Mouse (Mus musculus) kidney, embryonic 15.5 days (tissue): ENCODE measurements at regions not wholly inside any gene's neighbourhood (a gene's known extent, or its start where the extent isn't known, plus 50 kb on each side); places are given as distances from the start of the nearest gene placed in this dataset.

ENCODE experiments used
- ATAC-seq: fragments of 200-750 bp; cut with Nextera tagmentation; replicated peaks from 2 replicates; pipeline ENCODE4 v1.8.0; 2017; ENCODE audit warnings: moderate TSS enrichment; ENCODE audit not compliant: low FRiP score
- H3K27ac ChIP-seq: fragments of 300-500 bp; sonication (generic); 2 replicates; pipeline ENCODE4 v1.5.1; 2015; ENCODE audit warnings: mild to moderate bottlenecking, inconsistent platforms
- H3K27me3 ChIP-seq: fragments of 300-500 bp; sonication (generic); 2 replicates; pipeline ENCODE4 v1.6.1; 2015; ENCODE audit warnings: inconsistent platforms
- H3K36me3 ChIP-seq: fragments of 300-500 bp; sonication (generic); 2 replicates; pipeline ENCODE4 v1.6.1; 2015; ENCODE audit warnings: inconsistent platforms
- H3K4me1 ChIP-seq: fragments of 300-500 bp; sonication (generic); 2 replicates; pipeline ENCODE4 v1.6.1; 2015; ENCODE audit warnings: inconsistent platforms
- H3K4me2 ChIP-seq: fragments of 300-500 bp; sonication (generic); 2 replicates; pipeline ENCODE4 v1.6.1; 2015; ENCODE audit warnings: moderate library complexity, mild to moderate bottlenecking, inconsistent platforms
- H3K4me3 ChIP-seq: fragments of 300-500 bp; sonication (generic); replicated peaks from 2 replicates; pipeline ENCODE4 v1.5.1; 2015; ENCODE audit warnings: mild to moderate bottlenecking, inconsistent platforms
- H3K9ac ChIP-seq: fragments of 300-500 bp; sonication (generic); 2 replicates; pipeline ENCODE4 v1.6.1; 2015; ENCODE audit warnings: mild to moderate bottlenecking, inconsistent platforms
- H3K9me3 ChIP-seq: fragments of 300-500 bp; sonication (generic); replicated peaks from 2 replicates; pipeline ENCODE4 v1.6.1; 2016; ENCODE audit warnings: inconsistent platforms
- WGBS: fragments of 180-500 bp; shearing (Covaris S2); methylation state at CpG from one replicate; pipeline ENCODE4 v1.1.7; 2015; ENCODE audit warnings: mixed read lengths; 5-methylcytosine and 5-hydroxymethylcytosine counted together

GRCm38 (mm10) chr14:97557888-97558287 lies 611.7 kb downstream of the Dach1 start:
- Histone ChIP-seq H3K9me3 (no peaks in the 10 kb centered on the region), H3K9ac (no peak overlapping the region), H3K4me3 (no peak overlapping the region), H3K27me3 (no peaks in the 10 kb centered on the region), H3K4me2 (no peak overlapping the region), H3K36me3 (no peaks in the 10 kb centered on the region), H3K4me1 (no peaks in the 10 kb centered on the region), H3K27ac (no peak overlapping the region)
- no peak for ATAC-seq
- 67% methylated on average over 1 of the region's 1 CpGs for WGBS

DNA sequence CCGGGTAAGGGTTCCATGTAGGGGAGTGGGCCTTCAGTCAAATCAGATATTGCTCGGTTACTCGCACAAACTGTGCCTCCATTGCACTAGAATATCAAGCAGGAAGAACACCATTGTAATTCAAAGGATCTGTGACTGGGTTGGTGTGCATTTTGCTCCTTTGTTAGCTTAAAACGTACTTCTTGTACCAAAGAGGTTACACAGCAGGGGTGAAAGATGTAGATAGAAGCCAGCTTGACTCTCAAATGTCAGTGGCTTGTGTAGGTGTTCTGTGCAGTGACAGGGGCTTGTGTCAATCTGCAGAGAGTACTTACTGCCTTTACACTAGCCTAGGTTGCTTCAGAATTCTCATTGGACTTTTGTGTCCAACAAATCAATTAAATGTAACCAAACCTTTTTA lies 623.3 kb downstream of the Dach1 start:
- Histone ChIP-seq H3K9me3 (no peaks in the 10 kb centered on the region), H3K4me1 (no peaks in the 10 kb centered on the region), H3K4me3 (no peak overlapping the region), H3K27ac (no peak overlapping the region), H3K27me3 (no peaks in the 10 kb centered on the region), H3K4me2 (no peak overlapping the region), H3K9ac (no peak overlapping the region), H3K36me3 (no peaks in the 10 kb centered on the region)
- ATAC-seq, result no peak
- WGBS, result 87% methylated on average over 4 of the region's 4 CpGs

DNA sequence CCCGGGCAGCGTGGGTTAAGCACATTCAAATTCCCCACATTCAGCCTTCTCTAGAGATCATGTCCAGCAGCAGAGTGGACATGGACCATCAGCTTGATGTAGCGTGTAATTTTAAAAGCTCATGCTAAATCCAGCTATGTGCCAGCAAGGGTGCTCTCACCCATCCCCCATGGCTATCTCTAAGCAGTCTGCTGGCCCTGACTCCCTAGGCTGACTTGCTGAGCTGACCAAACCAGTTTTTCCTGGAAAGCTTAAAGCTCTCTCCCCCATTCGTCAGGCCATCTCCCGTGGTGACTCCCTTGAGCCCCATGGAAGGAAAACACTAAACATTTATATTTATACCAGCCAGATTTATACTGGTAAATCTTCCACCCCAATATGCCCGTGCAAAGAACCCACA lies 625.3 kb downstream of the Dach1 start:
- Histone ChIP-seq H3K27me3 (no peaks in the 10 kb centered on the region), H3K9me3 (no peaks in the 10 kb centered on the region), H3K27ac (peak overlapping the region; percentile 34; the same call in 1 of the 2 replicates), H3K36me3 (no peaks in the 10 kb centered on the region), H3K4me2 (no peak overlapping the region), H3K9ac (no peak overlapping the region), H3K4me3 (no peak overlapping the region), H3K4me1 (no peaks in the 10 kb centered on the region)
- WGBS, result 66% methylated on average over 6 of the region's 6 CpGs
- peak; percentile 88 for ATAC-seq

GRCm38 (mm10) chr14:97537012-97537411 lies 632.6 kb downstream of the Dach1 start:
- Histone ChIP-seq H3K36me3 (no peaks in the 10 kb centered on the region), H3K9me3 (no peaks in the 10 kb centered on the region; the same call in 1 of the 2 replicates), H3K27me3 (no peaks in the 10 kb centered on the region), H3K27ac (no peak overlapping the region), H3K4me1 (no peaks in the 10 kb centered on the region), H3K4me2 (no peak overlapping the region), H3K9ac (no peak overlapping the region), H3K4me3 (no peak overlapping the region)
- WGBS, result 81% methylated on average over 5 of the region's 5 CpGs
- no peak for ATAC-seq

DNA sequence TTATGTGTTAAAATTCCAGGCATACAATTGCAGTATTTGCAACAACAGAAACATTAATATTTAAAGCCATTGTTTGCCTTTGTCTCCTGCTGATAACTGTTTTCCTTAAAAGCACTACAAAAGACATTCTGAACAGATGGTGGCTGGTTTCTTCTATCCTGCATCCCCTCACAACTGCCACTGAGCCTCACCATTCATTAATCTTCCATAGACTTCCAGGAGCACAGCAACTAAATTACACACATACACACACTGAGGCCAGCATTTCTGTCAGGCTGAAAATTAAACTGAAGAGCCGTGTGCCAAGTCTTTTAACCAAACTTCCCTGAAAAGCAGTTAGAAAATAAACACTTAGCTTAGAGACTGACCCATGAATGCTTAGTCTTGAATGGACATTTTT lies 658.2 kb downstream of the Dach1 start:
- WGBS, result 27% methylated on average over 1 of the region's 1 CpGs
- H3K27me3 ChIP-seq, result no peaks in the 10 kb centered on the region
- H3K36me3 ChIP-seq, result no peaks in the 10 kb centered on the region
- no peaks in the 10 kb centered on the region for H3K4me1 ChIP-seq
- H3K4me2 ChIP-seq, result no peak overlapping the region
- ATAC-seq, result no peak
- no peak overlapping the region for H3K9ac ChIP-seq
- no peak overlapping the region for H3K27ac ChIP-seq
- H3K4me3 ChIP-seq, result no peak overlapping the region
- H3K9me3 ChIP-seq, result no peaks in the 10 kb centered on the region

- Histone ChIP-seq H3K9ac (no peak overlapping the region), H3K4me1 (no peaks in the 10 kb centered on the region), H3K4me2 (no peak overlapping the region), H3K27ac (no peak overlapping the region), H3K4me3 (no peak overlapping the region), H3K9me3 (no peaks in the 10 kb centered on the region), H3K27me3 (no peaks in the 10 kb centered on the region), H3K36me3 (no peaks in the 10 kb centered on the region)
- no peak for ATAC-seq
- whole genome bisulfite sequencing, result 89% methylated on average over 10 of the region's 10 CpGs
These were observed 679.9 kb downstream of the Dach1 start for GRCm38 (mm10) chr14:97489427-97490347.

DNA sequence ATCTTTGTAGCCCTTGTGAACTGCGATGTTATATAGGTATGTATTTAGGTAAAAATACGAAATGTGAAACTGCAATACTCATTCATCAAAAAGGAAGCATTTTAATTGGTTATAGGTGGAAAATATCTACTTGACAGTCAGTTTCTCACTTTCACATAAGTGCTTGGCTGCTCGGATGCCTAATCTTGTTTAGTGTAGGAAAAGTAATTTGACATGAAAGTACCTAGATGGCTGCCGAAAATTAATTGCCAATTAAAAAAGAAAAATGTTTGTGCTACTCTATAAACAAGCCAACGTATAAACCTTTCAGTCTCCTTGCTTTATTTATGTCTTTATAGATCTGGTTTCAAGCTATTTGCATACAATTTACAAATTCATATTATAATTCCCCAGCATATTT lies 691.3 kb downstream of the Dach1 start:
- Histone ChIP-seq H3K4me2 (no peak overlapping the region), H3K27me3 (no peaks in the 10 kb centered on the region), H3K4me3 (no peak overlapping the region), H3K36me3 (no peaks in the 10 kb centered on the region), H3K27ac (no peak overlapping the region), H3K9me3 (no peaks in the 10 kb centered on the region), H3K4me1 (no peaks in the 10 kb centered on the region), H3K9ac (no peak overlapping the region)
- WGBS, result 63% methylated on average over 5 of the region's 5 CpGs
- no peak for ATAC-seq

DNA sequence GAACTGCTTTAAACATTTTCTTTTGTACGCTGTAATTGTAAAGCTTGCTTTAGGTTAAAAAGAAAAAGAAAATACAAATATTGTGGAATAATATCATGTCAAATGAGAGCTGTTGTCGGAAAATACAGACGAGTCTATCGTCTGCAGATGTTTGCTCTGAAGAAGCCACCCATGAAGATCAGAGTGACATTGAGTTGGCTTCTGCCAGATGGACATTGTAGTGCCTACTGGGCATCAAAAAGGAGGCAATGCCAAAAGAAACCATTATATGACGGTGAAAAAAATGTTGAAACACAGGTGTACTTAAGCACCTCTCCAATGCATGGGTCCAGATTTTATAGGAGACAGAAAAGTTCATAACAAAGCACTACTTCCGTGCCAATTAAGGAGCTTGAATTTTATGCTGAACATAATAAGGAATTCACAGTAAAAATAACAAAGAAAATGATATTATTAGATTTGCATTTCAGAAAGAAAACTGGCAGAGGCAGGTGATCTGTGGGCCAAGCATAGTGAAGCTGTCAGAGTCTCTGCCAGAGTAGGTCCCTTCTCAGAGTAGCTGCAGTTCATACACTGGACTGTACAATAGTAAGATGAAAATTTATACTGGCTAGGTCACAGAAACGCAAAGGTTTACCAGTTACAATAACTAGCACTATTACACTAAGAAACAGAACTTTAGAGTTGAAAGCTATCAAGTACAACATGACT lies 718.9 kb downstream of the Dach1 start:
- no peaks in the 10 kb centered on the region for H3K27me3 ChIP-seq
- H3K36me3 ChIP-seq, result no peaks in the 10 kb centered on the region
- H3K4me3 ChIP-seq, result no peak overlapping the region
- ATAC-seq, result no peak
- no peak overlapping the region for H3K27ac ChIP-seq
- H3K4me2 ChIP-seq, result no peak overlapping the region
- no peak overlapping the region for H3K9ac ChIP-seq
- H3K9me3 ChIP-seq, result no peaks in the 10 kb centered on the region
- WGBS, result 82% methylated on average over 7 of the region's 7 CpGs
- no peaks in the 10 kb centered on the region for H3K4me1 ChIP-seq

GRCm38 (mm10) chr14:97448617-97449016 lies 720.9 kb downstream of the Dach1 start:
- H3K4me1 ChIP-seq, result no peaks in the 10 kb centered on the region
- no peak overlapping the region for H3K27ac ChIP-seq
- H3K9me3 ChIP-seq, result no peaks in the 10 kb centered on the region
- H3K9ac ChIP-seq, result no peak overlapping the region
- no peak overlapping the region for H3K4me3 ChIP-seq
- H3K27me3 ChIP-seq, result no peaks in the 10 kb centered on the region
- 56% methylated on average over 2 of the region's 2 CpGs for WGBS
- no peaks in the 10 kb centered on the region for H3K36me3 ChIP-seq
- ATAC-seq, result no peak
- H3K4me2 ChIP-seq, result no peak overlapping the region

- Histone ChIP-seq H3K9me3 (no peaks in the 10 kb centered on the region), H3K4me1 (no peaks in the 10 kb centered on the region), H3K9ac (no peak overlapping the region), H3K36me3 (no peaks in the 10 kb centered on the region), H3K27me3 (no peaks in the 10 kb centered on the region), H3K27ac (no peak overlapping the region), H3K4me2 (no peak overlapping the region), H3K4me3 (no peak overlapping the region)
- ATAC-seq, result no peak; the same call in 1 of the 2 replicates
- WGBS, result 89% methylated on average over 1 of the region's 1 CpGs
These were observed 722.8 kb downstream of the Dach1 start for GRCm38 (mm10) chr14:97446793-97447192.

DNA sequence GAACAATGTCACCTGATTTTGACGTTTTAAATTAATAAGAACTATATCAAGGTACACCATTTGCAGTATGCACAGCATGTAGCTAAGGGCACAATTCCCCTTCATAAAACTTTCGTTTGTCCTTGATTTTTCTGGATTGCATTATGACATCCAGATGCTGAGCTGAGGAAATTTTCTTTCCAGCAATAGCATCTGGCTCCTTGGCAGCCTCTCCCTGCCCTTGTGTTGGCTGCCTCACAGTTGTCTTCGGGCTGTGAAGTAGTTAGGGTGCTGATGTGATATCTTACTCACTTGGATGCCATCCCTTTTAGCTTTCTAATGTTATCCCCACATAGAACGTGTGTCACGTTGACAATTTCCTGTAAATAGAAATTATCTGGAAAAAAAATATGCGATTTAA lies 729.2 kb downstream of the Dach1 start:
- Histone ChIP-seq H3K4me3 (no peak overlapping the region), H3K36me3 (no peaks in the 10 kb centered on the region), H3K9me3 (no peaks in the 10 kb centered on the region), H3K9ac (no peak overlapping the region), H3K27ac (no peak overlapping the region), H3K4me1 (no peaks in the 10 kb centered on the region), H3K27me3 (no peaks in the 10 kb centered on the region), H3K4me2 (no peak overlapping the region)
- ATAC-seq, result no peak
- 83% methylated on average over 6 of the region's 6 CpGs for WGBS

GRCm38 (mm10) chr14:97435453-97436233 lies 733.9 kb downstream of the Dach1 start:
- H3K36me3 ChIP-seq, result no peaks in the 10 kb centered on the region
- ATAC-seq, result no peak
- H3K9me3 ChIP-seq, result no peaks in the 10 kb centered on the region
- H3K9ac ChIP-seq, result no peak overlapping the region
- no peak overlapping the region for H3K27ac ChIP-seq
- 71% methylated on average over 4 of the region's 4 CpGs for WGBS
- H3K27me3 ChIP-seq, result no peaks in the 10 kb centered on the region
- H3K4me1 ChIP-seq, result no peaks in the 10 kb centered on the region
- H3K4me2 ChIP-seq, result no peak overlapping the region
- H3K4me3 ChIP-seq, result no peak overlapping the region
